Mouse (Mus musculus) cortical plate, adult 2 months (tissue): ENCODE data around the gene Poll.

Source experiments
- CTCF ChIP-seq: fragments of 200-500 bp; IDR thresholded peaks from 2 replicates; pipeline ENCODE4 v1.5.1; 2011; ENCODE audit warnings: mild to moderate bottlenecking, control low read depth, low read length; ENCODE audit not compliant: insufficient read depth; ENCODE audit errors: extremely low read depth
- POLR2A ChIP-seq: fragments of 200-500 bp; IDR thresholded peaks from 2 replicates; pipeline ENCODE4 v1.6.1; 2011; ENCODE audit warnings: mild to moderate bottlenecking, low read length, control low read depth; ENCODE audit not compliant: insufficient read depth; ENCODE audit errors: extremely low read depth

DNA sequence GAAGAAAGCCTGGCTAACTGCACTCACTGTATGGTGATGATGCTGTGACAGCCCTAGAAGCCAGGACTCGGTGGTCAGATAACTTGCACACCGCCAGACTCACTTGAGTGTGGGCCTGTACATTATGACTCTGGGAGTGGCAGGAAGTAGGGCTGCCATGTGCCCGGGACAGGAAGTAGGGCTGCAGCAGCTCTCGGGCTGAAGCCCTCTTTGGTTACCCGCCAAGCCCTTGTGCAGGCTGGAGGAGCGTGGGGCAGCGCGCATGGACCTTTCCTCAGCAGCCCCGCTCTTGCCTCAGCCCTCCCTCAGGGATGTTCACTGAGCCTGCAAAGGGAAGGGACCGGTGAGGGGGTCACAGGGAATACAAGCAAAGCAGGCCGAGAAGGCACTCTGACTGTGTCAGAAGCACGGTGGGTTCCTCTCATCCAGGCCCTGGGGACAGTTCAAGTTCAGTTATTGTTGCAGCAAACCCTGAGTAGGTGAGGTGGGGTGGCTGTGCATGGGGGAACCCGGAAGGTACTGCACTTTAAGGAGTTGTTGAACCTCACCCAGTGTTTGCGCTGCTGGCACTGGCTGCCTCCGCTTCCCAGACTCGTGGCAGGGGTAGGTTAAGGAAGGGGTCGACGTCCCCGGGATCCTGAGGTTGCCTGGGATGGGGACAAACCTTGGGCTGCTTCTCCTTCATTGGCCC is 14.8 kb upstream of the Poll start:
- no peak for TF ChIP-seq CTCF
- TF ChIP-seq POLR2A = no peak
